Mouse (Mus musculus): ENCODE data around the gene Zbtb48. TPM values are rescaled to one million over a fixed set of nuclear protein-coding genes. Genes with fewer than 3 reads are reported as not detected.

Zbtb48 gene
- polyA plus RNA-seq, 1 experiment from 2014 or later, result 17.5 TPM

GRCm38 (mm10) chr4:151997701-151998100, 29.8 kb downstream of the Zbtb48 start:
- WGBS, result 70% methylated on average over 3 of the region's 3 CpGs
- Histone ChIP-seq H3K27ac (ENCODE audit: low read length) (no peak overlapping the region), H3K36me3 (ENCODE audit: control insufficient read depth, insufficient read depth, low read length) (peaks cover under 1% of the 10 kb centered on the region; the same call in 1 of the 2 replicates), H3K9me3 (ENCODE audit: control insufficient read depth, low read length) (no peaks in the 10 kb centered on the region), H3K4me2 (ENCODE audit: low read depth, low read length) (peak overlapping the region; percentile 68; the same call in 1 of the 2 replicates), H3K9ac (ENCODE audit: low read length) (no peak overlapping the region), H3K4me1 (replicated peaks; ENCODE audit: control insufficient read depth, insufficient read depth, low read length) (peaks cover 20% of the 10 kb centered on the region), H3K4me3 (ENCODE audit: low read length) (no peak overlapping the region), H3K27me3 (ENCODE audit: control insufficient read depth, insufficient read depth, low read depth, low read length) (no peaks in the 10 kb centered on the region)
- no peak for ATAC-seq (ENCODE audit: low read depth)

- peak overlapping the region; percentile 98 for H3K4me3 ChIP-seq (ENCODE audit: low read length)
- WGBS, result 2% methylated on average over 13 of the region's 13 CpGs
- H3K9me3 ChIP-seq (ENCODE audit: control insufficient read depth, low read length), result no peaks in the 10 kb centered on the region
- no peak for ATAC-seq (ENCODE audit: low read depth)
- H3K9ac ChIP-seq (ENCODE audit: low read length), result peak overlapping the region; percentile 88
- peaks cover 20% of the 10 kb centered on the region for H3K4me1 ChIP-seq (replicated peaks; ENCODE audit: control insufficient read depth, insufficient read depth, low read length)
- no peaks in the 10 kb centered on the region for H3K27me3 ChIP-seq (ENCODE audit: control insufficient read depth, insufficient read depth, low read depth, low read length)
- H3K4me2 ChIP-seq (ENCODE audit: low read depth, low read length), result peak overlapping the region; percentile 68
- peak overlapping the region; percentile 91 for H3K27ac ChIP-seq (ENCODE audit: low read length)
- peaks cover 8% of the 10 kb centered on the region for H3K36me3 ChIP-seq (ENCODE audit: control insufficient read depth, insufficient read depth, low read length)
Observed at GRCm38 (mm10) chr4:151996951-151997222, 30.6 kb downstream of the Zbtb48 start.

- Histone ChIP-seq H3K27ac (ENCODE audit: low read length) (peak within 1 kb of the TSS; percentile 91), H3K4me1 (replicated peaks; ENCODE audit: control insufficient read depth, insufficient read depth, low read length) (peaks cover 20% of the 10 kb centered on the region), H3K36me3 (ENCODE audit: control insufficient read depth, insufficient read depth, low read length) (peaks cover 14% of the 10 kb centered on the region), H3K4me3 (ENCODE audit: low read length) (peak within 1 kb of the TSS; percentile 98), H3K9me3 (ENCODE audit: control insufficient read depth, low read length) (no peaks in the 10 kb centered on the region), H3K27me3 (ENCODE audit: control insufficient read depth, insufficient read depth, low read depth, low read length) (no peaks in the 10 kb centered on the region), H3K9ac (ENCODE audit: low read length) (peak within 1 kb of the TSS; percentile 93), H3K4me2 (ENCODE audit: low read depth, low read length) (peak within 1 kb of the TSS; percentile 91)
- WGBS, result under 1% methylated on average over 90 of the region's 94 CpGs
- ATAC-seq (ENCODE audit: low read depth), result peak; percentile 98
Observed at GRCm38 (mm10) chr4:151996173-151996950, 31.1 kb downstream of the Zbtb48 start, which contains the start of gene Phf13. Phf13 (minus strand) TSS chr4:151996258.

GRCm38 (mm10) chr4:151995371-151996172, 31.9 kb downstream of the Zbtb48 start:
- peak overlapping the region; percentile 93 for H3K9ac ChIP-seq (ENCODE audit: low read length)
- peak overlapping the region; percentile 98 for H3K4me3 ChIP-seq (ENCODE audit: low read length)
- peak overlapping the region; percentile 80 for H3K27ac ChIP-seq (ENCODE audit: low read length)
- H3K9me3 ChIP-seq (ENCODE audit: control insufficient read depth, low read length), result no peaks in the 10 kb centered on the region
- ATAC-seq (ENCODE audit: low read depth), result peak; percentile 29
- WGBS, result under 1% methylated on average over 65 of the region's 111 CpGs
- peaks cover 22% of the 10 kb centered on the region for H3K36me3 ChIP-seq (ENCODE audit: control insufficient read depth, insufficient read depth, low read length)
- peak overlapping the region; percentile 91 for H3K4me2 ChIP-seq (ENCODE audit: low read depth, low read length)
- H3K27me3 ChIP-seq (ENCODE audit: control insufficient read depth, insufficient read depth, low read depth, low read length), result no peaks in the 10 kb centered on the region
- H3K4me1 ChIP-seq (replicated peaks; ENCODE audit: control insufficient read depth, insufficient read depth, low read length), result peaks cover 20% of the 10 kb centered on the region

- Histone ChIP-seq H3K9me3 (ENCODE audit: control insufficient read depth, low read length) (no peaks in the 10 kb centered on the region), H3K36me3 (ENCODE audit: control insufficient read depth, insufficient read depth, low read length) (peaks cover 25% of the 10 kb centered on the region), H3K27ac (ENCODE audit: low read length) (peak overlapping the region; percentile 80), H3K9ac (ENCODE audit: low read length) (peak overlapping the region; percentile 93), H3K4me3 (ENCODE audit: low read length) (peak overlapping the region; percentile 98), H3K4me2 (ENCODE audit: low read depth, low read length) (peak overlapping the region; percentile 91), H3K27me3 (ENCODE audit: control insufficient read depth, insufficient read depth, low read depth, low read length) (no peaks in the 10 kb centered on the region), H3K4me1 (replicated peaks; ENCODE audit: control insufficient read depth, insufficient read depth, low read length) (peaks cover 20% of the 10 kb centered on the region)
- 1% methylated on average over 60 of the region's 61 CpGs for WGBS
- ATAC-seq (ENCODE audit: low read depth), result no peak
Observed at GRCm38 (mm10) chr4:151994228-151995171, 33.0 kb downstream of the Zbtb48 start.

- Histone ChIP-seq H3K9ac (ENCODE audit: low read length) (no peak overlapping the region), H3K9me3 (ENCODE audit: control insufficient read depth, low read length) (no peaks in the 10 kb centered on the region), H3K4me1 (replicated peaks; ENCODE audit: control insufficient read depth, insufficient read depth, low read length) (peaks cover 24% of the 10 kb centered on the region), H3K4me3 (ENCODE audit: low read length) (no peak overlapping the region), H3K27me3 (ENCODE audit: control insufficient read depth, insufficient read depth, low read depth, low read length) (no peaks in the 10 kb centered on the region), H3K36me3 (ENCODE audit: control insufficient read depth, insufficient read depth, low read length) (peaks cover 25% of the 10 kb centered on the region), H3K27ac (ENCODE audit: low read length) (no peak overlapping the region), H3K4me2 (ENCODE audit: low read depth, low read length) (no peak overlapping the region)
- WGBS, result 36% methylated on average over 6 of the region's 6 CpGs
- ATAC-seq (ENCODE audit: low read depth), result no peak
Observed at GRCm38 (mm10) chr4:151993035-151993434, 34.4 kb downstream of the Zbtb48 start.

GRCm38 (mm10) chr4:151992091-151992490, 35.4 kb downstream of the Zbtb48 start:
- Histone ChIP-seq H3K27ac (ENCODE audit: low read length) (no peak overlapping the region), H3K36me3 (ENCODE audit: control insufficient read depth, insufficient read depth, low read length) (peaks cover 25% of the 10 kb centered on the region), H3K9ac (ENCODE audit: low read length) (no peak overlapping the region), H3K4me2 (ENCODE audit: low read depth, low read length) (no peak overlapping the region), H3K4me3 (ENCODE audit: low read length) (no peak overlapping the region), H3K27me3 (ENCODE audit: control insufficient read depth, insufficient read depth, low read depth, low read length) (no peaks in the 10 kb centered on the region), H3K9me3 (ENCODE audit: control insufficient read depth, low read length) (no peaks in the 10 kb centered on the region), H3K4me1 (replicated peaks; ENCODE audit: control insufficient read depth, insufficient read depth, low read length) (peaks cover 24% of the 10 kb centered on the region)
- 87% methylated on average over 9 of the region's 9 CpGs for WGBS
- ATAC-seq (ENCODE audit: low read depth), result no peak

- ATAC-seq (ENCODE audit: low read depth), result peak; percentile 9; the same call in 1 of the 2 replicates
- H3K36me3 ChIP-seq (ENCODE audit: control insufficient read depth, insufficient read depth, low read length), result peaks cover 27% of the 10 kb centered on the region
Observed at GRCm38 (mm10) chr4:151989110-151989488, 38.4 kb downstream of the Zbtb48 start.

More at GRCm38 (mm10) chr4:151989110-151989488, 38.4 kb downstream of the Zbtb48 start:
- Histone ChIP-seq H3K4me2 (ENCODE audit: low read depth, low read length) (peak overlapping the region; percentile 86), H3K9ac (ENCODE audit: low read length) (peak overlapping the region; percentile 94), H3K27me3 (ENCODE audit: control insufficient read depth, insufficient read depth, low read depth, low read length) (no peaks in the 10 kb centered on the region), H3K9me3 (ENCODE audit: control insufficient read depth, low read length) (no peaks in the 10 kb centered on the region), H3K4me1 (replicated peaks; ENCODE audit: control insufficient read depth, insufficient read depth, low read length) (peaks cover 24% of the 10 kb centered on the region), H3K27ac (ENCODE audit: low read length) (peak overlapping the region; percentile 81), H3K4me3 (ENCODE audit: low read length) (peak overlapping the region; percentile 92)
- 29% methylated on average over 6 of the region's 6 CpGs for WGBS

Measured in lung, embryonic 16.5 days (tissue).